Mouse (Mus musculus) small intestine, adult 2 months (tissue): ENCODE data around the gene Dsp. TPM values are rescaled to one million over a fixed set of nuclear protein-coding genes. Genes with fewer than 3 reads are reported as not detected.

Experiments used
- H3K27ac ChIP-seq: fragments of 200-500 bp; 2 replicates; pipeline ENCODE4 v1.5.1; 2012; ENCODE audit warnings: low read depth, low read length, control low read depth, inconsistent platforms; ENCODE audit not compliant: insufficient read depth
- H3K27me3 ChIP-seq: fragments of 200-500 bp; 2 replicates; pipeline ENCODE4 v1.6.1; 2012; ENCODE audit warnings: mild to moderate bottlenecking, moderate library complexity, low read length, inconsistent platforms; ENCODE audit not compliant: control insufficient read depth, insufficient read depth
- H3K36me3 ChIP-seq: fragments of 200-500 bp; 2 replicates; pipeline ENCODE4 v1.6.1; 2012; ENCODE audit warnings: mild to moderate bottlenecking, low read length, control low read depth, inconsistent platforms; ENCODE audit not compliant: control insufficient read depth, insufficient read depth
- H3K4me1 ChIP-seq: fragments of 200-500 bp; 2 replicates; pipeline ENCODE4 v1.6.1; 2012; ENCODE audit warnings: low read length, inconsistent platforms, mixed read lengths; ENCODE audit not compliant: control insufficient read depth, insufficient read depth, insufficient read length
- H3K4me3 ChIP-seq: fragments of 200-500 bp; 2 replicates; pipeline ENCODE4 v1.5.1; 2012; ENCODE audit warnings: low read depth, mild to moderate bottlenecking, control low read depth, inconsistent platforms, low read length, moderate library complexity
- CTCF ChIP-seq: fragments of 200-500 bp; IDR thresholded peaks from 2 replicates; pipeline ENCODE4 v1.5.1; 2012; ENCODE audit warnings: low read depth, mild to moderate bottlenecking, control low read depth, inconsistent platforms, low read length, moderate library complexity, mixed read lengths; ENCODE audit not compliant: insufficient replicate concordance, insufficient read length; ENCODE audit errors: extremely low read depth
- POLR2A ChIP-seq: fragments of 200-500 bp; IDR thresholded peaks from 2 replicates; pipeline ENCODE4 v1.6.1; 2012; ENCODE audit warnings: low read depth, mild to moderate bottlenecking, control low read depth, inconsistent platforms, low read length, moderate library complexity
- WGBS: fragments of 180-500 bp; shearing (Covaris S2); methylation state at CpG from one replicate; pipeline ENCODE4 v1.1.7; 2018; 5-methylcytosine and 5-hydroxymethylcytosine counted together
- polyA plus RNA-seq: library from polyadenylated mRNA; depleted of rRNA; stranded (reverse); fragments of >200 nt; gene quantifications from 2 replicates; pipeline ENCODE4 v1.2.3, GENCODE M21; 2012

Dsp gene
- polyA plus RNA-seq, 1 experiment: 43.0 TPM

DNA sequence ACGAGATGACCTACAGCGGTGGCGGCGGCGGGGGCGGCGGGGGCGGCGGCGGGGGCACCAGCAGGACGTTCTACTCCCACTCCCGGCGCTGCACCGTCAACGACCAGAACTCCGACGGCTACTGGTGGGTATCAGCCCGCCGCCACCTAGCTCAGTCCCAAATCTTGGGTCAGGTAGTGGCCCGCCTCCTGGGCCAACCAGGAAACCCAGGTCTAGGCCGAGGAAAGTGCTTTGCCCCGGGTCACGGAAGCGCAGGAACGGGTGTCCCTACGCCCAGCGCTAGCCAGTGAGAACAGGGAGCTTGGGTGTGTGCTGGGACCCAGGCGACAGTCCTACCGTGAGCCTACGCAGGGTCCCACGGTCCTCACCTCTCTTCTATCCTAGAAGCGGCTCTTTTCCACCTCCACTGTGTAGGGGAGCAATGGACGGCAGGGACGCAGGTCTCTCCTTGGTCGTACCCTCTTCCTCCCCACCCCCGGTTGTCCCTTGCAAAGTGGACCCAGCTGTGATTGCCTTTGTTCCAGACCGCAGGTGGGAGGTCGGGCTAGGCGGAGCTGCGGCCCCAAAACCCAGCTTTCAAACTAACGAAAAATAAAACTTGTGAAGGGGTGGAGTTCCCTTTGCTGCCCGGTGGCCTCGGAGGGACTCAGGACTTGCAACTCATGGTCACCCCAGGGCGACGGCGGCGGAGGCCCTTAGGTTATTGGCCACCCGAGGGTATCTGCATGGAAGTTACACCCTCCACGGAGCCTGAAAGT, 756 bp downstream of the Dsp start:
- Histone ChIP-seq H3K4me3 (peak overlapping the region; percentile 98), H3K27ac (peak overlapping the region; percentile 98), H3K27me3 (0 out of 2 replicates have a peak, but pooled peaks cover 6% of the 10 kb centered on the region), H3K4me1 (peaks cover 4% of the 10 kb centered on the region; the same call in 1 of the 2 replicates), H3K36me3 (peaks cover 1% of the 10 kb centered on the region; the same call in 1 of the 2 replicates)
- TF ChIP-seq POLR2A (no peak), CTCF (no peak)
- WGBS: under 1% methylated on average over 49 of the region's 49 CpGs

DNA sequence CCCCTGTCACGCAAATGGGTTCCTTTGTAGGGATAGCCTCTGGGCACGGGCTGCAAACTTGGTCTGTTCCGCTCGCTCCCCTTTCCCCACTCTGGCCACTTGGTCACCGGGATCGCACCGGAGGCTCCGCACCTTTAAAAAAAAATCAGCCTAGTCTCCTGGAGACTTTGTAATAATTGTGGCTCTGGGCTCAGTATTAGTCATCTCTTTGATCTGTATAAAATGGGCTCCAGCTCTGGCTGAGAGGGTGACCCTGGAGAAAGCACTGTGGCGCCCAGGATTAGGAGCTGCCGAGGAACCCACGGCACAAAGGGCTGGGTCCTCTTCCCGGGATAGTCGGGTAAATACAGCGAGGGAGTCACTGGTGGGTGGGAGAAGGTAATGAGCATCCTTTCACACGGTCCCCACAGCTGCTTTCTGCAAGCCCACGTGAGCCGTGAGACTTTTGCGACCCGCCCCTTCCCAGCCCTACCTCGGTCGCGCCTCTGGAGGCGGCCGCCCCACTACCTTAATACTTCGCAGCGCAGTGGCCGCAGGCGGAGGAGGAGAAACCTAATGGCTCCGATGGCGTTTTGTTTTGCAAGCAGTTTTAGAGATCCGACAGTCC, 1.4 kb downstream of the Dsp start:
- TF ChIP-seq POLR2A: peak; percentile 39
- 0 out of 2 replicates have a peak, but pooled peaks have one; percentile 13 for TF ChIP-seq CTCF
- Histone ChIP-seq H3K4me3 (peak overlapping the region; percentile 98), H3K27ac (peak overlapping the region; percentile 98), H3K27me3 (0 out of 2 replicates have a peak, but pooled peaks cover 6% of the 10 kb centered on the region), H3K36me3 (peaks cover 2% of the 10 kb centered on the region; the same call in 1 of the 2 replicates), H3K4me1 (peaks cover 5% of the 10 kb centered on the region; the same call in 1 of the 2 replicates)
- WGBS: 1% methylated on average over 31 of the region's 31 CpGs

DNA sequence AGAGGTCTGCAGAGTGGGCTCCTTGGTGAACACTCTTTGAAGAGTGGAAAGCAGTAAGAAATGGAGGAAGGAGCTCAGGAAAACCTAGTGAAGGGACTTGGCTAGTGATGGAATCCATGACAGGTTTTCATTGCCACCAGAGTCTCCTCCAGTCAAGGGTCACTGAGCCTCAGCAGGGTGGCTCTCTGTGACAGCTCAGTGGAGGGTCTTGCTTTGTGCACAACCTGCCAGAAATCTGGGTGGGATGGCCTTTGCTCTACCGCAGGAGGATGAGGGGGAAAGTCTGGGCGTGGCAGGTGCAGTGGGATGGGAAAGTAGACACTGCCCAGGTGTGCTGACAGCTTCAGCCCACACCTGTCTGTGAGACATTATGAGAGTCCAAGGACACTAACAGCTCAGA, 4.4 kb downstream of the Dsp start:
- Histone ChIP-seq H3K36me3 (peaks cover 7% of the 10 kb centered on the region), H3K27ac (peak overlapping the region; percentile 79), H3K4me1 (peaks cover 8% of the 10 kb centered on the region; the same call in 1 of the 2 replicates), H3K4me3 (0 out of 2 replicates have a peak overlapping the region, but pooled peaks have one; percentile 20), H3K27me3 (0 out of 2 replicates have a peak, but pooled peaks cover 6% of the 10 kb centered on the region)
- TF ChIP-seq POLR2A (no peak), CTCF (no peak)
- WGBS: 14% methylated on average over 2 of the region's 2 CpGs

DNA sequence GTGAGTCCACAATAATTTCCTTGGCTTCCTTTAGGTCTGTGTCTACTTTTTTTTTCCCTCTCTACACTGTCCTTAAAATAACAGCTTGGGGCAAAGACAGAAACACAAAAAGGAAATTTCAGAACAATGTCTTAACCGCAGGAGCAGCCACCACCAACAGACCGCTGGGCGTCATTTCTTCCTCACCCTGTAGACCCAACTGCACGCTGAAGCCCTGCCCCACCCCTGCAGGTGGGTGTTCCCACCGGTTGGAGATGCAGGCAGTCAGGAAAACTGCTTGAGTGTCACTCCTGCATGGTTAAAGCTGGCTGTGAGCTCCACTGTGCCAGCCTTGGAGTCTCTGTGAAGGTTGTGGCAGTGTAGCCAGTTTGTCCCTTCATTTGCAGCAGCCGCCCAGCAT, 6.5 kb downstream of the Dsp start:
- H3K36me3 ChIP-seq: peaks cover 7% of the 10 kb centered on the region
- peaks cover 12% of the 10 kb centered on the region; the same call in 1 of the 2 replicates for H3K4me1 ChIP-seq
- no peak overlapping the region for H3K27ac ChIP-seq
- no peak overlapping the region for H3K4me3 ChIP-seq
- no peaks in the 10 kb centered on the region for H3K27me3 ChIP-seq
- TF ChIP-seq POLR2A: no peak
- TF ChIP-seq CTCF: no peak
- WGBS: 22% methylated on average over 6 of the region's 6 CpGs

- Histone ChIP-seq H3K4me1 (peaks cover 13% of the 10 kb centered on the region), H3K27me3 (no peaks in the 10 kb centered on the region), H3K36me3 (peaks cover 15% of the 10 kb centered on the region), H3K27ac (peak overlapping the region; percentile 32; the same call in 1 of the 2 replicates), H3K4me3 (no peak overlapping the region)
- TF ChIP-seq CTCF (no peak), POLR2A (no peak)
- WGBS: 43% methylated on average over 2 of the region's 2 CpGs
These were observed 10.9 kb downstream of the Dsp start for GRCm38 (mm10) chr13:38162002-38162401.

DNA sequence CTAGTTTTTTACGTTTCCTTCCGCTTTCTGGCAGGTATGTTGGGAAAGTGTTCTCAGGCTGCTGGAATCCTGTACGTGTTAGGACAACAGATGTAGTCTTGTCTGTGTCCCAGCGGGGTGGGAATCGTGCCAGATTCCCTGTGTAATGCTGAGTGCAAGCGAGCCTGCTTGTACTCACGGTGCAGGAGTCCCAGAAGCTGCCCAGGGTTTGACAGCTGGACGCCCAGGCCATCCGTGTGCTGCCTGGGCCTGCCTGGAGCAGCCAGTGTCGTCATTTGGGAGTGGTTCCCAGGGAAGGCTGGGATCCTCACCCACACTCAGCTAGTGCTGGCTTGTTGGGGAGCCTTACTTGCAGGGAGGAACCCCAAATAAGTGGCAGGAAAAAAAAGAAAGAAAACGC, 11.6 kb downstream of the Dsp start:
- Histone ChIP-seq H3K4me1 (peaks cover 11% of the 10 kb centered on the region), H3K27me3 (no peaks in the 10 kb centered on the region), H3K27ac (peak overlapping the region; percentile 25), H3K4me3 (no peak overlapping the region), H3K36me3 (peaks cover 20% of the 10 kb centered on the region)
- WGBS: 10% methylated on average over 11 of the region's 11 CpGs
- TF ChIP-seq CTCF (no peak), POLR2A (no peak)

GRCm38 (mm10) chr13:38164932-38165331, 13.8 kb downstream of the Dsp start:
- H3K4me3 ChIP-seq: no peak overlapping the region
- no peaks in the 10 kb centered on the region for H3K27me3 ChIP-seq
- TF ChIP-seq CTCF (no peak), POLR2A (no peak)
- peaks cover 9% of the 10 kb centered on the region for H3K4me1 ChIP-seq
- 45% methylated on average over 11 of the region's 11 CpGs for WGBS
- peaks cover 32% of the 10 kb centered on the region for H3K36me3 ChIP-seq
- H3K27ac ChIP-seq: no peak overlapping the region
